Mouse (Mus musculus) lung, postnatal 36 days (tissue): Measurements from ENCODE around the gene Vwf.

Experiments used
- DNase-seq: peaks from one replicate; pipeline ENCODE4 v3.0.0; 2022; ENCODE audit warnings: mixed read lengths

Vwf gene

DNA sequence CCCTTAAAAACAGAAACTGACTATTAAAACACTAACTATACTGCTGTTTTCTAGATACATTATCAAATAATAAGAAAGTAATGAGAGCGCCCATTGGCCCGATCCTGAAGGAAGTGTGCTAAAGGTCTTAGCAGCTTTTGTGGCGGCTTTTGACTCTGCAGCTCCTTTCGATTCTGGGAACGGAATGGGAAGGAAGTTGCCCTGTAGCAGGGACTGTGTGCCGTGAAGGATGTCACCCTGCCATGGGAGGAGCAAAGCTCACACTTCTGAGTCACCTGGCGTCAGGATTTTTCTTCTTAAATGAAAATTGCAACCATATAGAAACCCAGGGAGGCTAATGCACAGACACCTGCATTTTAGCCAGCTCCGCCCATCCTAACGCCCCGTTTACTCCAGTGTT is 1.8 kb downstream of the Vwf start:
- peak; percentile 49 for DNase-seq

DNA sequence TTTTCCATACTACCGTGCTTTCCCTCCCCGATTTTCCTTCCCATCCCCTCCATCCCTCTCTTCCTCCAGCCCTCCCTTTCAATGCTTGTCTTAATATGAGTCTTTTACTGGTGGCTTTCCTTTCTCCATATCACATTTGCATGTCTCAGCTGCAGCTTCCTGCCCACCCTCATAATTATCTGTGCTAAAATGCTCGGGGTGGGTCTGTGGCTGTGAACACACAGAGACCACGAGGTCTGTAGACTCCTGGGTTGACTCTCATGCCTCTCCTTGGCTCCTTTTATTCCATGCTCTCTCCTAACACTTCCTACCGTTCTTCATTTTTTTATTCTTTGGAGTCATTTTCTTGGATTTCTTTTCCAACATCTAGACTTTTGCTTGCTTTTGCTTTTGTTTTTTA is 3.6 kb downstream of the Vwf start:
- no peak for DNase-seq

DNA sequence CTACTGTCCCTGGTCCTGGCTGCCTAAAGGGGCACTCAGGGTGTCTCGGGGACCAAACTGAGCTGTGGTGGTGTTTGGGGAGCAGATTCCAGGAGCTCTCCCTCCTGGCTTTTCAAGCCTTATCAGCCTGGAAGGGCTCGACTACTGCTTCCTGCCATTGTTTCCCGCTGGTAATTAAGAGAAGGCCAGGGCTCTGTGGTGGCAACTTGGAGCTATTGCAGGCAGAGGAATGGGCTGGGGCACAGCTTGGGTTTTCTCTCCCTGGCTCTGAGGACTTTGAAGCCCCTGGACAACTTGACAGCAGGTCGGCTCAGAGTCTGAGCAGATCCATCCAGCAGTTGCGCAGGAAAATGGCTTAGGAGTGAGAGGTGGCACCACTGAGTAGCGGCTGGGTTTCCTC is 6.2 kb downstream of the Vwf start:
- peak; percentile 63 for DNase-seq

DNA sequence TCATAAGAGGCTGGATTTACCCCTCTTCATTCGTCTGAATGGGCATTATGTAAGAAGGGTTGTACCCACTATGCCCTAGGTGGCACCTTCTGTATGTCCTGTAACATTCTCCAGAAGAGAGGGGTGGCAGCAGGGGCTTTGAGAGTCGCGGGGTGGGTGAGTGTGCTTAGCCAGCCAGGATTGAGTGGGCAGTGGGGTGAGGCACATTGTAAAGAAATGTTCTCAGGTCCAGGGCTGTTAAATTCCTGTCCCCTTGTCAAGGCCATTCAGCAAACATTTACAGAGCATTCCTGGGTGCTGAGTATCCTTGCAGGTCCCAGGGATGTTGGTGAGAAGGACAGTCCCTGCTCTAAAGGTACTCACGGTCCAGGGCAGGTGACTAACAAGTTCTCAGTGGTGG is 7.0 kb downstream of the Vwf start:
- DNase-seq, result no peak

DNA sequence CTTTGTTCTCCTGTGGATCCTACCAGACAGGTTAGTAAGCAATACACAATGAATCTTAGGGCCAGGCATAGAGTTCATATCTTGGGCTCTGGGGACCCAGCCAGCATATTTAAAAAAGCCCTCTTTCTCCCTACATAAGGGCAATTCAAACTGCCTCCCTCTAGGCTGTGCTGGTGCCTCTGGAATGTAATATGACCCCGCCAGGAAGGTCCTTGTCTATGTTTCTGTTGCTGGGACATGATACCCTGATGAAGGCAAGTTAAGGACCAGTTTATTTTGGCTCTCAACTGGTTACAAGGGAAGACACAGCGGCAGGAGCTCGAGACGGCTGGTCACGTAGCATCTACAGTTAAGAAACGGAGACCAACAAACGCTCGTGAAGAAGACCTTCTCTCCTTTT is 12.3 kb downstream of the Vwf start:
- DNase-seq, result no peak

DNA sequence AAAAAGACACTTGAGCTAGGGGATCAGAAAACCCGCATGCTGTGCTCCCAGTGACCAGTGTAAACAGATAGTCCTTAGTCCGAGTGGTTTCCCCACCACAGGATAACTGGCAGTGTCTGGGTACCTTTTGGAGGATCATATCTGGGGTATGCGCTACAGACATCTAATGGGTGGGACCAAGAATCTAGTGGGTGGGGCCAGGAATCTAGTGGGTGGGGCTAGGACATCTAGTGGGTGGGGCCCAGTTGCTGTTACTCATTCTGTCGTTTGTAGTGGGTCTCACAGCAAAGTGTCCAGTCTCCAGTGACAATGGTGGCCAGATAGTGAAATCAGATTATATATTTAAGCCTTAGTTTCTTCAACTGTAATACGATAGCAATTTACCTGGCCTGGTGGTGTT is 14.5 kb downstream of the Vwf start:
- DNase-seq, result no peak

DNA sequence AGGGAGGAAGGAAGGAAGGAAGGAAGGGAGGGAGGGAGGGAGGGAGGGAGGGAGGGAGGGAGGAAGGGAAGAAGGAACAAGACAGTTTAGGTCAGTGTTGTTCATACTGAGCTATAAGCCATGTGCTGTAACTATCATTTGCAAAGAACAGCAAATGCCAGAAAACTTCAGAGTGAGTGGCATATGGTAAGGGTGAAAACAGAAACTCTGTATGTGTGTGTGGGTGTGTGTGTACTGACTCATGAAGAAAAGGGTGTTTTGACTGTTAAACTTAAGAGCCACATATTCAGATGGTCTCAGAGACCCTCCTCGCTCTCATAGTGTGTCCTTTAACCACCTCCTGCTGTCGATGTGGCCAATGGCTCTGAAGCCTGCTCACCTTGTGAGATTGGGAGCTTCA is 14.9 kb downstream of the Vwf start:
- no peak for DNase-seq

DNA sequence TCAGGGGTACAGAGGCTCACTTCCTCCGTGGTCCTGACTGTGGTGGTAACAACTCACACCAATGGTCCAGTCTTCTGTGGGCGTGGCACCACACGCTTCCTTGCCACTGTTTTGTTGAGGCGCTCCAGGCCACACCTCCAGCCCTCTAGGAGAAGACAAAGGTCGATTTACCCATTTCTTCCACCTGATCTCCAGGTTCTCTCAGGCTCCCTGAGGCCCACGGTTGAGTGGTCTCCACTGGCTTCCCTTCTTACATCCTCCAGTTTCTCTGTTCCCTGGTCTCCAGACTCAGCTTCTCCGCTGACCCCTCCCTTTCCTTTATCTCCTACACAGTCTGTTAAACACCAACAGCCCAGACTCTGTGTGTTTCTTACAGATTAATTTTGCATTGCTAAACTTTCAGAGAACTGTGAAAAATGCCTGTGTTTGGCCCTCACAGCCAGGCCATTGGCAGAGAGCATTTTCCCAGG is 18.3 kb downstream of the Vwf start:
- DNase-seq, result no peak

DNA sequence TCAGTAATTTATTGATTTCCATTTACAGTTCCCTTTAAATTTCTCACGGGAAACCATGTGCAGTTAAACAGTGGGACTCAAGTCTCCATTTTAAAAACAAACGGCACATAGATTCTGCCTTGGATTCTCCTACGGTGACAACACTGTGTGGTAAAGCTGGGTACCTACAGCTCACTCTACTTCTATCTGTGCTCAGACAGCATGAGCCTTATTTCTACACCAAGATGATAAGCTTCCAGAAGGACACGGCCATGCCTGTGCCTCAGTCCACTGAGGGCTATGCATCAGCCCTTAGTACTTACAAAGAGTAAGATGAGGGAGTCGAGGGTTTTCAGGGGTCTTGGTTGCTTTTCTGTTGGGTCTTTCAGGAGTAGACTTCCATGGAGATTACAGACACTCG is 18.8 kb downstream of the Vwf start:
- DNase-seq, result no peak

DNA sequence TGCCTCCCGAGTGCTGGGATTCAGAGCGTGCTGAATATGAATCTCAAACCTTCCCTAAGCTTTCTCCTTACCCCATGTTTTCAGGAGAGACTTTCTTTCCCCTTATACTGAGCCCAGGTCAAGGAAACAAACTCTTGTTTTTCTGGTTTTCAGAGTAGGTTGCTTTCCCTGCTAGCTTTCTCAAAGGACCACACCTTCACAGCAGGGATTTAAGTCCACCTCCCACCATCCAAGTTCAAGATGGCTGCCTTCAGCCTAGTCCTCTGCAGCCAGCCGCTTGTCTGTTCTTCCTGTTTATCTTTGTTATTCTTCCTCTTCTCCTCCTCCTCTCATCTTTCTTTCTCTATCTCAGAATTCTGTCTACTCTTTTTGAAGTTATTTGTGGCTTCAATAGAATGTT is 20.1 kb downstream of the Vwf start:
- no peak for DNase-seq

DNA sequence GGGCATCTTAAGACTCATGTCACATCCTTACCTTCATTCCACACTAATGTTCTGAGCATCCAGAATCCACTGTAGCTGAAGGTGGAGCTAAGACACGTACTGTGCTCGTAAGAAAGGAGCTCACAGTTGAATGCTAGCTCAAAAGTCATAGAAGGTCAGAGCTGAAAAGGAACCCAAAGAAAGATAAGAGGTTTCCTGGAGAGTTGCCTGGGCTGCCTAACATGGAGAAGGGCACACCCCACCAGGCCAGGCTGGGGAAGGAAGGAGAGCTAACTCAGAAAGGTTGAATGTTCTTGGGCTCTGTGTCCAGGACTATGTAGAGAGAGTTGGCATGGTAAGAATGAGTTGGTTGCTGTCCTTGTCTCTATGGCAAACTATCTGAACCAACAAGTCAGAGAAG is 21.8 kb downstream of the Vwf start:
- DNase-seq, result peak; percentile 64

DNA sequence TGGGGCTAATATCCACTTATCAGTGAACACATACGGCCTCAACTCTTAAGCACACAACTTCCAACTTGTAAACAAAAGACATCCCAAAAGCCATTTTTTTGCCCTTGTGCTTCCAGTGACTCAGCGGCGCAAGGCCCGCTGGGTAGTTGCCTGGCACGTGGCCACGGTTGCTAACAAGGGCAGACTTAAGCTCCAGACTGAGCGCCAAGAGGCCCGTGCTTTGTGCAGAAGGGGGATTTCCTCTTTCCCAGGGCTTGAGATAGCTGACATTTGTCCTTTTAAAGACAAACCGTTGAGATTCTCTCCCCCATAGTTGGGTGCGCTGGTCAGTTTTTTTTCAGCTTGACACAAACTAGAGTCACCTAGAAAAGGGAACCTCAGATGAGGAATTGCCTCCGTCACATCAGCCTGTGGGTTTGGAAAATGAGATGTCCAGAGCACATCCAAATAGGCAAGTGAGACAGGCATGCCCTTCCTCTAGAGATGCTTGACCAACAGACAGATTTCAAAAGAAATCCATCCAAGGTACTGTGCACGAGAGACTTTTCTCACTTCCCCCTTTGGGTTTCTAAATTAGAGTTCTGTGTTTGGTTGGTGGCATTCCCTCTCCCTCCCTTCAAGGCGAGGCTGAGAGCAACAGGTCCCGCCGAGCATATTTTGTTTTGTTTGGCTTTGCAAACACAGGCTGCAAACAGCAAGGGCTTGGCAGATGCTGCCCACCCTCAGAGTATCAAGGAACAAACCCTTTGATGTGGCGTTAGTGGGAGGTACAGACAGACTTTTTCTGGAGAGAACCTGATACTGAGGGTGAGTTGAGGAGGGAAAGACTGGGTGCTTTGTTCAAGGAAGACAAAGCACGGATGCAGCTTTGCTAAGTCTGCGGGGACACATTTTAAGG is 26.0 kb downstream of the Vwf start:
- DNase-seq, result peak; percentile 93

DNA sequence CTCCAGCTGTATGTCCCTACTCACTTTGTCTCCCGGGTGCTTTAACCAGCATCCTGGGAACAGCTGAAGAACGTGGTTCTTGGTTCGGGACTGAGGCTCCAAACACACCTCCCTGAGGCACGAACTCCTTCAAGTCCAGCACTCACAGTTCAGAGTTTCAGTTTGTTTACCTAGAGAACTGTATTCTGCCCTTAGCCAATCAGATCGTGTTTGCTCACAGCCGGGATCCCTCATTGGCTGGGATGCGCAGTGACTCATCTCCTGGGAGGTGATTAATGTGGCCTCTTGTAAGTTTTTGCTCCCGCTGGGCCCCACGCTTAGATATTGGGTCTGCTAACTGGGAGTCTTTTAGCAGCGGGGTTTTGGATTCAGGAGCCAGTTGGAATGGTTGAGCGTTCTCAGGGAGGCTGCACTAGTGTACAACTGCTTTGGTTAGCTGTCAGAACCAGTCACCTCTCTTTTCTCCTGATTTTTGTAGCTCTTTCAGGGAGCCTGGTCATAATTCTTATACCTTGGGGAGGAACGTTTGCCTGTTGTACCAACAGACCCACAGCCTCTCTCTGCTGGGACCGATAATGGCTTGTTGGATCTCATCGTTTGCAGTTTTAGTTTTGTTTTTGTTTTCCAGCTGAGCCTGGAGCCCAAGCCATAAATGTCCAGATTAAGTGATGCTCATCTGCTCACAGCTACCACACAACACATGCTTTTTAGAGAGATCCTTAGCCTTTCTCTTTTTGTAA is 26.8 kb downstream of the Vwf start:
- peak; percentile 93 for DNase-seq

DNA sequence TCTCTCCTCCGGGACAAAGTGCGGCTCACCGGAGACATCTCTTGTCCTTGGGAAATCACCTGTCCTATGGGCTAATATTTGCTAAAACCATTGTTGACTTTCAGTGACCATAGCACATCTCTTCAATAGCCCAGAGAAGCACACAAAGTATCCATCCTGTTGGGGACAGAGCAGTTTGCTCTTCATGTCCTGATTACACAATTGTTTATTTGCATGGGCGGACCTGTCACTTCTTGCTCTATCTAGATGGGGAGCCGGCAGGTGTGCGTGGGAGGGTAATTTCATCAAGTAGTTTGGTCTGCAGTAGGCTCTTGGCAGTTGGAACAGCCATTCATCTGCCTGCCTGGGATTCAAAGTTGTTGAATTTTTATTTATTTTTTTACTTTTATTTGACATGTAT is 28.5 kb downstream of the Vwf start:
- DNase-seq, result no peak

DNA sequence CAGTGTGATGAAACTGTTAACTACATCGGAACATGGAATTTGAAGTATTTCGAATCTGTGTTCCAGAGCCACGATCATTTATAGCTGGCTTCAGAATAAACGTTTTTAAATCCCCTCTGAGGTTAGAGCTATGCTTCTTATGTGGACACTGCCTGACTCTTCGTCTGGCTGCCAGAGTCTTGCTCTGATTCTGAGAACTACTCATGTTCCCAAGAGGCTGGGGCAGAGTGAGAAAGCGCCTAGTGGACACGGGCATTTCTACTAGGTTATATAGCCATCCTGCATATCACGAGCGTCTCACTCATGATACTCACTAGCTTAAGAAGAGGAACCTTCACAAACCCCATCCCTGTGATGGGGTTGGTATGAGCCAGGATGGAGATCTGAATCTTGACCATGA is 30.7 kb downstream of the Vwf start:
- no peak for DNase-seq

DNA sequence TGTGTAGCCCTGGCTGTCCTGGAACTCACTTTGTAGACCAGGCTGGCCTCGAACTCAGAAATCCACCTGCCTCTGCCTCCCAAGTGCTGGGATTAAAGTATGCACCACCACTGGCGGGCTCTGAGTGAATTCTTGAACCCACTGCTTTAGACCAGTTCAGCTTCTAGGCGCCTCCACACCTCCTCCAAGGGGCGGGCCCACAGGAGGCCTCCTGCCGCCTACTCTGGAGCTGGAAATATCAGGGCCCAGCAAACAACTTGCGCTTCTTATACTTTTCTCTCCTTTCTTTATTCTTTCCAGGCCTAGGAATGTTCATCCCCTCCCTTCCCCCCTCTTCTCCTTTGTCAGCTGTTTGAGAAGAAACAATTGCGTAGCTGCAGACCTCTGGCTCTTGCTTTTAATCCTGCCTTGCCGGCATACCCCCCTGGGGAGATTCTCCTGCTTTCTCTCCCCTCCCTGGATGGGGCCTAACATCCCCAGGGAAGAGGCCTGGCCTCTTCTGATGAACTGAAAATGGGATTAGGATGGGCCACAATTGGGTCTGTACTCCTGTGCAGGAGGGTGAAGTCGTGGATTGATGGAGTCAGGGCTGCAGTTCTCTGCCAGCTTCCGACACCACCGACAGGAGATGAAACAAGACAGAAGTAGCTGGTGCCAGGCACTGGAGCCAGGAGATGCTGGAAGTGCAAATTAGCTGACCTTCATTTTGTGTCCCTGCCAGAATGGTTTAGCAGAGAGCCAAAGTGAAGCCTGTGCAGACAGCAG is 31.5 kb downstream of the Vwf start:
- DNase-seq, result no peak

DNA sequence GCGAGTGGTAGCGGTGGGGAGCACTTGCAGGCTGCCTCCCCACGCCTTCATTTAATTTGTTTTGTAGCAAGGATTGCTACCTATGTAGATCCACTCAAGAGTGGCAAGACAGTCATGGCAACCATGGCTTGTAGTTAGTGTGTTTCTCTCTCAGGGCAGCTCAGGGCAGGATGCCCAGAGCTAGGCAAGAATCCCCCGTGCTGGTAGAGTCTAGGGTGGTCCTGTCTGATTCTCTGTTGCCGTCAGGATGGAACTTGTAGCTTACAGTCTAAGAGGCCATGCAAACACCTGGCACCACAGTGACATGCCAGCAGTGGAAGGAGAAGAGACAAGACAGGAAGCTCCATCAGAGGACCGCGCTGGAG is 32.1 kb downstream of the Vwf start:
- DNase-seq, result no peak

DNA sequence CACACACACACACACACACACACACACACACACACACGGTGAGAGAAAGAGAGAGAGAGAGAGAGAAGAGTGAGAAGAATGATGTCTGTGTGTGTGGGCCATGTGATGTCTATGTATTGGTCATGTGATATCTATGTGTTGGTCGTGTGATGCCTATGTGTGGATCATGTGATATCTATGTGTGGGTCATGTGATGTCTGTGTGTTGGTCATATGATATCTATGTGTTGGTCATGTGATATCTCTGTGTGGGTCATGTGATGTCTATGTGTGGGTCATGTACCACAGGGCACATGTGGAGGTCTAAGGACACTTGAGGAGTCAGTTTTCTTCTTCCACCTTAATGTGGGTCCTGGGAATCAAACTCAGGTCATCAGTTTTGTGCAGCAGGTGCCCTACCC is 33.3 kb downstream of the Vwf start:
- no peak for DNase-seq

DNA sequence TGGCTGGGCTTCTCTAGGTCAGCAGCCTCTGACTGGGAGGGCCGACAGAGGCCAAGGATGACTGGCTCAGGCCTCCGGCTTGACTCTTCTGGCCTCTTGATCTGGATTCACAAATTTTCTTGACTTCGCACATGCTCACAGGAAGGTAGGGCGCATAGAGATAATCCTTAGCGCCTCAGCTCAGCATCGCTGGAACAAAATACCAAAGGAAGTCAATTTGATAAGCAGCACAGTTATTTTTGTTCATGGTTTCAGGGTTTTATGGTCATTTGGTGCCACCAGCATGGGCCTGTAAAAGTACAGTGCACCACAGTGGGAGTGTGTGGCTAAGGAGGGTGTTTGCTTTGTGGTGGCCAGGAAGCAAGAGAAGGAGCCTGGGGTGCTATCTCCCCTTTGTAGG is 37.1 kb downstream of the Vwf start:
- no peak for DNase-seq

DNA sequence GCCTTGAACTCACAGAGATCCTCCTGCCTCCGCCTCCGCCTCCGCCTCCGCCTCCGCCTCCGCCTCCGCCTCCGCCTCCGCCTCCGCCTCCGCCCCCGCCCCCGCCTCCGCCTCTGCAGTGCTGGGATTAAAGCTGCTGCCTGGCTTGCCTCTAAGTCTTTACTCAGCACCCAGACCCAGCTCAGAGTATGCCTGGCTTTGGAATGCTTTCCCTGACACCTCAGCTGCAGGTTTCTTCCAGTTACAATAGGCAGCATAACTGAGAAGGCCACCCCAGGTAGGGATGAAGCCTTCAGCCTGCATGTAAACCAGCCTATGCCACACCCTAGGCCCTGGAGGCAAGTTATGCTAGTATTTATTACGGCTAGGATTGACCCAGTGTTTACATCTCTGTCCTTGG is 37.7 kb downstream of the Vwf start:
- no peak for DNase-seq

DNA sequence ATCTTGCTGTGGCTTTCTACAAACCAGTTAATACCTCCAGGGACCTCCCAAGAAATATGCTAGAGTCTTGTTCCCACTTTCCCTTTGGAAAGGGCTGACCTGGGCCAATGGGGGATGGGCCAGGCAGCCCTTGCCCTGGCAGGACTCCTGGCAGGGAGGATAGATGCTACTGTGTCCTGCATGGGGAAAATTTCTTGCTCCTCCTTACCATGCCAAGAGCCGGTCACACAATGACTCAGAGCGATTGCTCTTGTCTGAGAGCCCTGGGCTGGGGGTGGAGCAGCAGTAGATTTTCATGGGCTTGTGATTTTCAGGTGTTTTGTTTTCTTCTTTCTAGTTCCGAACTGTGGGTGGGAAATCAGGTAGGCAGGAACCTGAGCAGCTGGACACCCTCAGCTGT is 39.0 kb downstream of the Vwf start:
- no peak for DNase-seq

DNA sequence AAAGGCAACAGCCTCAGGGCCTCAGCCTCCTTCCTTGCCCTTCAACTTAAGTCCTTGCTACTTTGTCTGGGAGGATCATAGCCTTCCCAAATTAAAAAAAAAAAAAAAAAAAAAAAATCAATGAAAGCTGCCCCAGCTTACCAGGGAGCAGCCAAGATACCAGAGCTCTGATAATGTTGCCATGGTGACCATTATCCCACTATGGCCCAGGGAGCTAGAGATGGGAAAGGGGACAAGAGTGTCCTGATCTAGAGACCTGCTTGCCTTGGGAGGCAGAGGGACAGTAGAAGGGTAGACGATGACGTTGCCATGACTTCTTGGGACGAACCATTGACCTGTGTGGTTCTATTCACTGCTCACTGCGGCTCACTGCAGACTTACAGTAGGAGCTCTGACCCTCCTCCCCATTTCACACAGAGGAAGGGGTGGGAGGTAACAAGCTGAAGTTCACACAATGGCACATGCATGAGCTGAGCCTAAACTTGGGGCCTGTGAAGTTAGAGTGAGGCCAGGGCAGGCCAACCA is 39.5 kb downstream of the Vwf start:
- DNase-seq, result no peak

DNA sequence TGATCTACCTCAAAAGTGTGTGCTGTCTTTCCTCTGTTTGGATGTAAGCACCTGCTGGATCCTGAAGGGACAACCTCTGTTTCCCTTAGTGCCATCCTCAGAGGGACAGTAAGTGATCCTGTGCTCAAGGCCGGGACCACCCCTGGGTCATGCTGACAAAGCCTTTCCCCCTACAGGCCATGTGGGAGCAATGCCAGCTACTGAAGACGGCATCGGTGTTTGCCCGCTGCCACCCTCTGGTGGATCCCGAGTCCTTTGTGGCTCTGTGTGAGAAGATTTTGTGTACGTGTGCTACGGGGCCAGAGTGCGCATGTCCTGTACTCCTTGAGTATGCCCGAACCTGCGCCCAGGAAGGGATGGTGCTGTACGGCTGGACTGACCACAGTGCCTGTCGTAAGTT is 41.7 kb downstream of the Vwf start:
- no peak for DNase-seq
